Mouse (Mus musculus) heart, embryonic 11.5 days (tissue): ENCODE data around the gene Necab3. TPM values are rescaled to one million over a fixed set of nuclear protein-coding genes. Genes with fewer than 3 reads are reported as not detected.
A peak's percentile ranks its signal among the peaks of the same experiment; 100 is the strongest.

Experiments used
- ATAC-seq: fragments of 200-750 bp; cut with Nextera tagmentation; replicated peaks from 2 replicates; pipeline ENCODE4 v1.8.0; 2017; ENCODE audit warnings: moderate library complexity; ENCODE audit not compliant: insufficient number of reproducible peaks, low FRiP score, low TSS enrichment
- H3K27ac ChIP-seq: fragments of 300-500 bp; sonication (generic); 2 replicates; pipeline ENCODE4 v1.5.1; 2014; ENCODE audit warnings: mild to moderate bottlenecking, low read depth, low read length
- H3K27me3 ChIP-seq: fragments of 300-500 bp; sonication (generic); 2 replicates; pipeline ENCODE4 v1.6.1; 2014; ENCODE audit warnings: mild to moderate bottlenecking, low read length, mixed read lengths; ENCODE audit not compliant: control insufficient read depth, insufficient read depth
- H3K36me3 ChIP-seq: fragments of 300-500 bp; sonication (generic); 2 replicates; pipeline ENCODE4 v1.6.1; 2014; ENCODE audit warnings: mild to moderate bottlenecking, low read length, moderate library complexity, mixed read lengths; ENCODE audit not compliant: control insufficient read depth, insufficient read depth
- H3K4me1 ChIP-seq: fragments of 300-500 bp; sonication (generic); 2 replicates; pipeline ENCODE4 v1.6.1; 2014; ENCODE audit warnings: low read length; ENCODE audit not compliant: control insufficient read depth, insufficient read depth
- H3K4me2 ChIP-seq: fragments of 300-500 bp; sonication (generic); 2 replicates; pipeline ENCODE4 v1.6.1; 2014; ENCODE audit warnings: mild to moderate bottlenecking, moderate library complexity
- H3K4me3 ChIP-seq: fragments of 300-500 bp; sonication (generic); 2 replicates; pipeline ENCODE4 v1.5.1; 2014; ENCODE audit warnings: low read depth, low read length
- H3K9ac ChIP-seq: fragments of 300-500 bp; sonication (generic); 2 replicates; pipeline ENCODE4 v1.6.1; 2014; ENCODE audit warnings: mild to moderate bottlenecking, low read depth, low read length, moderate library complexity
- H3K9me3 ChIP-seq: fragments of 300-500 bp; sonication (generic); replicated peaks from 2 replicates; pipeline ENCODE4 v1.6.1; 2016; ENCODE audit warnings: low read length; ENCODE audit not compliant: control insufficient read depth
- WGBS: fragments of 180-500 bp; shearing (Covaris S2); extraction: QIAGEN DNeasy Blood & Tissue Kit; methylation state at CpG from one replicate; pipeline ENCODE4 v1.1.7; 2014; ENCODE audit not compliant: insufficient replicate concordance; 5-methylcytosine and 5-hydroxymethylcytosine counted together
- polyA plus RNA-seq: library from polyadenylated mRNA; unstranded; fragments of >200 nt; fragmentation: Nextera tagmentation; extraction: Ambion mirVana; gene quantifications from 2 replicates; pipeline ENCODE4 v1.2.1, GENCODE M21; 2014

Necab3 gene
- 1.2 and 1.4 TPM in 2 replicates for polyA plus RNA-seq

DNA sequence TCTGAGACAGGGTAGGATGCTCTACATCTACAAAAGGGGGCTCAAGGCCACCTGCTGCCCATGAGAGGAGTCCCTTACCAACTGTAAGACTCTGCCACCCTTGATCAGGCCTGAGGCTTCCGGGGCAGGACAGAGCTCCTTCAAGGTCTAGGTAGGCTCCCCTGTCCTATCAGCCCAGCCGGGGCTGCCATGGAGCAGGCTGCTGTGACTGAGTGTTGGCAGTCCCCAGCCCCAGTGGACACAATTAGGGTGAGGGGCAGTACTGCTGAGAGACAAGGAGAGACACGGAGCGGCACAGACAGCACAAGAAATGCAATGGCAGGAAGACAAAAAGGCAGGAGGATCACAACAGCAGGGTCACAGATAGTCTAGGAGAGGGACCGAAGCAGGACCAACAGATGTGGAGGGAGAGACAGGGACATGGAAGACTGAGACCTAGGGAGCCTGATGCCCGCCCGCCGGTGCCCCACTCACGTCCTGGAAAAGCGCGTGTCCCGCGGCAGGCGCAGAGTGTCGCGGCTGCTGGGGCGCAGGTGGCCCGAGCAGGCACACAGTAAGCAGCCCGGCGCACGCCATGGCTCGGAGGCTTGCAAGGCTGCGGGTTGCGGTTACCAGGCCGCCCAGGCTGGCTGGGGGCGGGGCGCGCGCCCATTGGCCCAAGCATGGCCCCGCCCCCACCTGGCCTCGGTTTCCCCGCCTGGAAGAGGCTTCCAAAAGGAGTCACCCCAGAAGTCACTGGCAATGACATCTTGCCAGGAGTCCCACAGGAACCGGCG lies at the start of gene Necab3:
Necab3 (minus strand) TSS at position 627 of the 776 bp plus-strand sequence.
- WGBS = 4% methylated on average over 34 of the region's 34 CpGs
- Histone ChIP-seq H3K4me1 (peaks cover 12% of the 10 kb centered on the region), H3K9me3 (no peaks in the 10 kb centered on the region), H3K36me3 (peaks cover 8% of the 10 kb centered on the region), H3K4me2 (peak within 1 kb of the TSS; percentile 77), H3K27me3 (peaks cover 11% of the 10 kb centered on the region; the same call in 1 of the 2 replicates), H3K4me3 (peak within 1 kb of the TSS; percentile 37), H3K27ac (no peak within 1 kb of the TSS), H3K9ac (peak within 1 kb of the TSS; percentile 56; the same call in 1 of the 2 replicates)
- ATAC-seq = 0 out of 2 replicates have a peak, but pooled peaks have one; percentile 41

DNA sequence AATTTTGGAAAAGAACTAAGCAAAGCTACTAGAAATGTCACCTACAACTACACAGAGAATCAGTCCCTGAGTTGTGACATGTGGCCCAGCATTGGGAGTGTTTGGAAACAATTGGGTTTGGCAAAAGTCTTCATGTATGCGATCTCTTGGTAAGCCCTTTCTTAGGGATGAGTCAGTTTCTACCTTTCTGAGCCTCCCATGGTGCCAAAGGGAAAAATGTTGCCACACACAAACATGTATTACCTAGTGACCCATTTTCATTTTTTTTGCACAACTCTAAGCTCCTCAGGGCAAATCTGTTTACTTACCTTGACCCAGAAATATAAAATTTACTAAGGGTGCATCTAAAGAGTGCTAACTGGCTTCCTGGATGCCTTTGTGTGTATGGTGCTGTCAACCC lies 48.3 kb upstream of the Necab3 start:
- ATAC-seq = no peak
- H3K4me2 ChIP-seq = no peak overlapping the region
- no peaks in the 10 kb centered on the region for H3K36me3 ChIP-seq
- WGBS = 69% methylated on average over 1 of the region's 1 CpGs
- H3K4me1 ChIP-seq = no peaks in the 10 kb centered on the region
- peaks cover 5% of the 10 kb centered on the region; the same call in 1 of the 2 replicates for H3K27me3 ChIP-seq
- H3K9me3 ChIP-seq = no peaks in the 10 kb centered on the region
- H3K27ac ChIP-seq = no peak overlapping the region
- no peak overlapping the region for H3K4me3 ChIP-seq
- no peak overlapping the region for H3K9ac ChIP-seq

DNA sequence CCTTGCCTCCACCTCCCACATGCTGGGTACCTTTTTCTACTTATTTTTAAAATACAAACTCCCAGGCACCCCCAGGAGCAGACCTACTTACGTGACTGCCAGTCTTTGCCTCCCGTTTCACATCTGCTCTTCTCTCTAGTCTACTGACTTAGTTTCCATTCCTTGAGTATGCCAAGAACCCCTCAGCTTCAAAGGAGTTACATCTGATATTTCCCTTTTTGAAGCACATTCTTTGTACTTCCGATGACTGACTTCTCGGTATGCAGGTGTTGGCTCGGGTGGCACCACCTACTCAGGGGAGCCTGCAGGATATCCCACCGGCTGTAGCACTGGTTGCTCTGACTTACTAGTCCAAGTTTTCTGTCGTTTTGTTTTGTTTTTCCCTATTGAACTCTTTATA lies 45.5 kb upstream of the Necab3 start:
- WGBS = 29% methylated on average over 7 of the region's 7 CpGs
- Histone ChIP-seq H3K4me3 (peak overlapping the region; percentile 81), H3K4me1 (no peaks in the 10 kb centered on the region), H3K36me3 (no peaks in the 10 kb centered on the region), H3K4me2 (peak overlapping the region; percentile 66), H3K9ac (peak overlapping the region; percentile 50), H3K27ac (no peak overlapping the region), H3K9me3 (no peaks in the 10 kb centered on the region), H3K27me3 (peaks cover 5% of the 10 kb centered on the region; the same call in 1 of the 2 replicates)
- no peak for ATAC-seq

DNA sequence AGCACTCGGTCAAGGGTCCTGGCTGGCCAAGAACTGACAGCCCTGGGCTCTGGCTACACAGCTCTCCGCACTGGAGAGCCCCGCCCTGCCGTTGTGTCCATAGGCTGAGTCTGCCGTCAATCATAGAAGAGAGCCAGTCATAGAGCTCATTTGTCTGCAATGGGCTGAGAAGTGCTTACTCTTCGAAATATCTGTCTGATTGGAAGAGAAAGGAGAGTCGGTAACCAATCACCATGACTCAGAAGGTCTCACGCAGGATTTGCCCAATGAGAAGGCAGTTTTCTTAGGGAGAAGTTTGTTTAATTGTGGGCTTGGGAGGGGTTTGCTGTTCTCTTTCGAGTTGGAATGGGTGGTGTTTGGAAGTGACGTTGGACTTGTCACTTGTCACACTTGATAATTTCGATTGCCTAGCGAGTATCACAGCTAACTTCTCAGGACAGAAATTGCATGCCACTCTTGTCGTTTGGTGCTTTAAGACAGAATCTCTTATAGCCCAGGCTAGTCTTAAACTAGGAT lies 45.0 kb upstream of the Necab3 start, which contains the start of gene Pxmp4:
Pxmp4 (minus strand) TSS at position 71 of the 516 bp plus-strand sequence.
- Histone ChIP-seq H3K27ac (peak within 1 kb of the TSS; percentile 65), H3K4me1 (no peaks in the 10 kb centered on the region), H3K9ac (peak within 1 kb of the TSS; percentile 91), H3K27me3 (peaks cover 4% of the 10 kb centered on the region; the same call in 1 of the 2 replicates), H3K4me2 (peak within 1 kb of the TSS; percentile 66), H3K4me3 (peak within 1 kb of the TSS; percentile 81), H3K9me3 (no peaks in the 10 kb centered on the region), H3K36me3 (no peaks in the 10 kb centered on the region)
- WGBS = under 1% methylated on average over 13 of the region's 13 CpGs
- peak; percentile 100 for ATAC-seq

DNA sequence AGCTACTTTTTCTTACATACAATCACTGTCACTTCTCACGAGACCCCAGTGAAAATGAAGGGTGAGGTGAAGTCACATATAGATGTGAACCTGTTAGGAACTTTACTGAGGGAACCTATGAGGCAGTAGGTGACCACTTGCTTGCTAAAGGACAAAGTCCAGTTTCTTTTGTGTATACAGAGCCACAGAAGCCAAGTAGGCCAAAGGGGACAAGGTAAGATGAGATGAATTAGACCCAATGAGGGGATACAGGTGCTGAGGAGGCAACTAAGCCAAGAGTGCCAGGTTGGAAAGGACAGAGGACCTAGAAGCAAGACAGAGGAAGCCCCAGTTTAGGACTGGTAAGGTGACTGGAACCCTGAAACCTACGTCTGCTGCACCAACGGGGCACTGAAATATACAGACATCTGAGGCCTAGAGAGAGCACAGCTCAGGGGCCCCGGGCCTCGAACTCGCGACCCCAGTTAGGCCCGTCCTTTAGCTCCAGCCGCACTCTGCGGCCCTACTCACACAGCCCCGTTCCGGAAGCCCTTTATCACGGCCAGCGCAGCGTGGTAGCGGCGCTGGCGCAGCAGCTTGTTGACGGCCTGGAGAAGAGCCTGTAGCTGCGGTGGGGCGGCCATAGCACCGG lies 44.4 kb upstream of the Necab3 start:
- Histone ChIP-seq H3K4me1 (no peaks in the 10 kb centered on the region), H3K27me3 (no peaks in the 10 kb centered on the region), H3K4me3 (peak overlapping the region; percentile 81), H3K36me3 (no peaks in the 10 kb centered on the region), H3K9ac (peak overlapping the region; percentile 91), H3K4me2 (peak overlapping the region; percentile 66), H3K27ac (peak overlapping the region; percentile 65), H3K9me3 (no peaks in the 10 kb centered on the region)
- no peak; the same call in 1 of the 2 replicates for ATAC-seq
- 18% methylated on average over 22 of the region's 22 CpGs for WGBS

DNA sequence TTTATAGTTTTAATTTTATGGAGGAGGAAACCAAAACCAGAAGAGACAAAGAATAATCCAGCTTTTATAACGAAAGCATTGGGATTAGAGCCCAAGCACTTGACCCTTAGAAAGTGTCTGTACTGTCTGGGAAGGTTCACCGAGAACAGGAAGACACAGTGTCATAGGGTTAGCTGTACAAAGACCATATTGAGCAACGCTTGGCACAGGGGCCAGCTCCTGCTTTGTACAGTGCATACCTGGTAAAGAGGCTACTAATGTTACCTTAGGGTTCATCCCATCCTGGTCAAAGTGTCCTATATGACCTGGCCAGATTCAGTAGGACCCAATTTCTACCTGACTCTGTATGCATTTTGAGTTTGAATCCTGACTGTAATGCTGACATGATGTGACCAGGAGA lies 42.6 kb upstream of the Necab3 start:
- H3K27me3 ChIP-seq = no peaks in the 10 kb centered on the region
- H3K4me1 ChIP-seq = no peaks in the 10 kb centered on the region
- no peaks in the 10 kb centered on the region for H3K9me3 ChIP-seq
- no peak overlapping the region for H3K9ac ChIP-seq
- no peaks in the 10 kb centered on the region for H3K36me3 ChIP-seq
- no peak overlapping the region for H3K4me3 ChIP-seq
- no peak overlapping the region for H3K4me2 ChIP-seq
- no peak overlapping the region for H3K27ac ChIP-seq
- ATAC-seq = no peak
- 78% methylated on average over 3 of the region's 3 CpGs for WGBS

DNA sequence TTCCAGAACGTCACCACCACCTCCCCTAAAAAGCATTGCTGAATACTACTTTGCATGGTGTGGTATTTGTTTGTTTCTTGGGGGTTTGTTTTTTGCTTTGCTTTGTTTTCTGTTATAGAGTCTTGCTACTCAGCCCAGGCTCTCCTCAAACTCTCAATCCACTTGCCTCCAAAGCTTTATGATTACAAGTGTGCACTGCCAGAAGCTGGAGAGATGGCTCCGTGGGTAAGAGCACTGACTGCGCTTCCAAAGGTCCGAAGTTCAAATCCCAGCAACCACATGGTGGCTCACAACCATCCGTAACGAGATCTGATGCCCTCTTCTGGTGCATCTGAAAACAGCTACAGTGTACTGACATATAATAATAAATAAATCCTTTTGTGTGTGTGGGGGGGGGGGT lies 41.9 kb upstream of the Necab3 start:
- WGBS = 67% methylated on average over 6 of the region's 6 CpGs
- no peak overlapping the region for H3K27ac ChIP-seq
- no peak for ATAC-seq

DNA sequence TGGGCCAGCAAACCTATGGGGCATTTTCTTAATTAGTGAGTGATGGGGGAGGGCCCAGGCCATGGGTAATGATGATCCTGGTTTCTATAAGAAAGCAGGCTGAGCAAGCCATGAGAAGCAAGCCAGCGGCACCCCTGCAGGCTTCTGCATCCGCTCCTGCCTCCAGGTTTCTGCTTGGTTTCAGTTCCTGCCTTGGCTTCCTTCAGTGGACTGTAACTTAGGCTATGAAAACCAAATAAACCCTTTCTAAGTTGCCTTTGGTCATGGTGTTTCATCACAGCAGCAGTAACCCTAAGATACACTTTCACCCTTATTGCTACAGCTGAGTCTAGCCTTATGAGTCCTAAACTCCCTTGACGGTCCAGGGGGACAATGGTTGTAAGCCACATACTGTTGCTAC lies 38.7 kb upstream of the Necab3 start:
- ATAC-seq = no peak
- H3K4me1 ChIP-seq = no peaks in the 10 kb centered on the region
- 82% methylated on average over 3 of the region's 3 CpGs for WGBS

More for the DNA sequence above, 41.9 kb upstream of the Necab3 start:
- H3K36me3 ChIP-seq = no peaks in the 10 kb centered on the region
- H3K4me3 ChIP-seq = no peak overlapping the region
- H3K9ac ChIP-seq = no peak overlapping the region
- H3K4me1 ChIP-seq = no peaks in the 10 kb centered on the region
- no peak overlapping the region for H3K4me2 ChIP-seq
- no peaks in the 10 kb centered on the region for H3K9me3 ChIP-seq
- H3K27me3 ChIP-seq = no peaks in the 10 kb centered on the region

More for the DNA sequence above, 38.7 kb upstream of the Necab3 start:
- Histone ChIP-seq H3K9me3 (0 out of 2 replicates have a peak, but pooled peaks cover 3% of the 10 kb centered on the region), H3K9ac (no peak overlapping the region), H3K4me3 (no peak overlapping the region), H3K4me2 (no peak overlapping the region), H3K36me3 (no peaks in the 10 kb centered on the region), H3K27ac (no peak overlapping the region), H3K27me3 (no peaks in the 10 kb centered on the region)
